Mouse (Mus musculus) hindbrain, embryonic 12.5 days (tissue): ENCODE measurements around the gene Lrmp. TPM values are rescaled to one million over a fixed set of nuclear protein-coding genes. Genes with fewer than 3 reads are reported as not detected.

Experiments
- ATAC-seq: fragments of 200-750 bp; cut with Nextera tagmentation; 2 replicates; pipeline ENCODE4 v1.8.0; 2017; ENCODE audit warnings: moderate TSS enrichment; ENCODE audit not compliant: low FRiP score
- H3K27ac ChIP-seq: fragments of 300-500 bp; sonication (generic); 2 replicates; pipeline ENCODE4 v1.5.1; 2016; ENCODE audit warnings: mild to moderate bottlenecking
- H3K27me3 ChIP-seq: fragments of 300-500 bp; sonication (generic); 2 replicates; pipeline ENCODE4 v1.6.1; 2016; ENCODE audit warnings: mild to moderate bottlenecking
- H3K36me3 ChIP-seq: fragments of 300-500 bp; sonication (generic); 2 replicates; pipeline ENCODE4 v1.6.1; 2016; ENCODE audit warnings: mild to moderate bottlenecking
- H3K4me1 ChIP-seq: fragments of 300-500 bp; sonication (generic); 2 replicates; pipeline ENCODE4 v1.6.1; 2016
- H3K4me2 ChIP-seq: fragments of 300-500 bp; sonication (generic); replicated peaks from 2 replicates; pipeline ENCODE4 v1.6.1; 2016; ENCODE audit warnings: mild to moderate bottlenecking
- H3K4me3 ChIP-seq: fragments of 300-500 bp; sonication (generic); 2 replicates; pipeline ENCODE4 v1.5.1; 2016; ENCODE audit warnings: mild to moderate bottlenecking
- H3K9ac ChIP-seq: fragments of 300-500 bp; sonication (generic); 2 replicates; pipeline ENCODE4 v1.6.1; 2016; ENCODE audit warnings: mild to moderate bottlenecking, moderate library complexity
- H3K9me3 ChIP-seq: fragments of 300-500 bp; sonication (generic); replicated peaks from 2 replicates; pipeline ENCODE4 v1.6.1; 2016; ENCODE audit warnings: mild to moderate bottlenecking
- WGBS: fragments of 180-500 bp; shearing (Covaris S2); methylation state at CpG from one replicate; pipeline ENCODE4 v1.1.7; 2016; 5-methylcytosine and 5-hydroxymethylcytosine counted together
- polyA plus RNA-seq: library from polyadenylated mRNA; unstranded; fragments of >200 nt; fragmentation: Nextera tagmentation; extraction: Ambion mirVana; gene quantifications from 2 replicates; pipeline ENCODE4 v1.2.1, GENCODE M21; 2016

Gene Lrmp
- polyA plus RNA-seq, 1 experiment from 2014 or later = 1.4 TPM

DNA sequence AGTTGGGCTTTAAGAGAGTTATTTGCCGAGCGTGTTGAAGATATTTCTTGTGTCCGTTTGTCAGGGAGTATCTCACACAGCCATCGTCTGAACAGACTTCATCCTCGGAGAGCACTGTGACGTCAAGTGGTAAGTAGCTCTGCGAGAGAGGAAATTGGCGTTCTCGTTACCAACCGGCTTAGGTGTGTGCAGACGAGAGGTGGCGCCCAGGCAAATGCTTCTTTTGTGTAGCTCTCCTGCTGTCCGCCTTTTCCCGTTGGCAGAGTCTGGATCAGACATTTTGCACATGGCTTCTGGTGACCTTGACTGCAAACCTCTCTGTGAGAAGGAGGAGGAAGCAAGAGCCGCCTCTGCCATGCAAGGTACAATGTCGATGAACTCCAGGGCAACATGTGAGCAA is 32.3 kb downstream of the Lrmp start:
- H3K36me3 ChIP-seq = no peaks in the 10 kb centered on the region

DNA sequence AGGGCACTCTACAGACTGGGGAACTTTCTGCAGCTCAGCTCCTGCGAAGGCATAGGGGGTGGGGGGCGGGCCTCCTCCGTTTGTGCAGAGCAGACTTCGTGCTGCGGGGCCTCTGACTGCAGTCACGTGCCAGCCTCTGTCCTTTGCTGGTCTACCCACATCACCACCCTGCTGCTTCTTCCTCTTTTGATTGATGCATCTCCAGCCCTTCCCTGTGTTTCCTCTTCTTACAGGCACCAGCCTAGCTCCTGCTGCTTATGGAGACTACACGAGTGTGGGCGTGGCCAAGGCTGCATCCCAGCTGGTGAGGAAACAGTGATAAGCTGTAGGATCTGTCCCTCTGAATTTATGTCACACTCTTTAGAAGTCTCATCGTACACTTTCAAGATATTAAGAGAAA is 33.6 kb downstream of the Lrmp start:
- Histone ChIP-seq H3K4me1 (0 out of 2 replicates have a peak, but pooled peaks cover 3% of the 10 kb centered on the region), H3K4me2 (no peak overlapping the region), H3K9me3 (no peaks in the 10 kb centered on the region), H3K9ac (no peak overlapping the region), H3K4me3 (no peak overlapping the region), H3K36me3 (no peaks in the 10 kb centered on the region), H3K27ac (no peak overlapping the region), H3K27me3 (no peaks in the 10 kb centered on the region)
- ATAC-seq = 0 out of 2 replicates have a peak, but pooled peaks have one; percentile 43
- 45% methylated on average over 9 of the region's 9 CpGs for WGBS

More for the DNA sequence above, 32.3 kb downstream of the Lrmp start:
- no peak overlapping the region for H3K9ac ChIP-seq
- no peaks in the 10 kb centered on the region for H3K9me3 ChIP-seq
- no peaks in the 10 kb centered on the region for H3K27me3 ChIP-seq
- no peak overlapping the region for H3K27ac ChIP-seq
- H3K4me1 ChIP-seq = 0 out of 2 replicates have a peak, but pooled peaks cover 3% of the 10 kb centered on the region
- ATAC-seq = no peak
- WGBS = 87% methylated on average over 16 of the region's 16 CpGs
- no peak overlapping the region for H3K4me3 ChIP-seq
- H3K4me2 ChIP-seq = no peak overlapping the region

DNA sequence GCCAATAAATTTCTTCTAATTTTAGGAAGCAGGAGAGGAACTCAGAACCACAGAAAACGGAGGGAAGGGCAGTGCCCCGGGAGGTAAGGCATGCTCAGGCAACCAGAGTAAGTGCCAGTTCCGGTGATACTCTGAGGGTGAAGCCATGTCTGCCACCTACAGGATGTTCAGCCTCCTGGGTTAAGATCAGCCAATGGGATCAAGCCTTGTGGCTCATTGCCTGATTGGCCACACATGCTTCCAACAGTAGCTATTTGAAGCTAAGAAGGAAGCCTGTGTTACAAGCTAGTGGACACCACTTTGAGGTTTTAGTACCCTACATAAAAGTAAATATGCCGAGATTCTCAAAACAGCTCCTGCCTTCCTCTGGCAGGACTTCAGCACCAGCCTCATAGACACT is 43.2 kb downstream of the Lrmp start:
- no peaks in the 10 kb centered on the region for H3K36me3 ChIP-seq
- no peak overlapping the region for H3K27ac ChIP-seq
- ATAC-seq = no peak
- 72% methylated on average over 4 of the region's 4 CpGs for WGBS
- H3K27me3 ChIP-seq = no peaks in the 10 kb centered on the region
- H3K9me3 ChIP-seq = no peaks in the 10 kb centered on the region
- no peak overlapping the region for H3K9ac ChIP-seq
- H3K4me2 ChIP-seq = no peak overlapping the region
- no peak overlapping the region for H3K4me3 ChIP-seq
- H3K4me1 ChIP-seq = no peaks in the 10 kb centered on the region

DNA sequence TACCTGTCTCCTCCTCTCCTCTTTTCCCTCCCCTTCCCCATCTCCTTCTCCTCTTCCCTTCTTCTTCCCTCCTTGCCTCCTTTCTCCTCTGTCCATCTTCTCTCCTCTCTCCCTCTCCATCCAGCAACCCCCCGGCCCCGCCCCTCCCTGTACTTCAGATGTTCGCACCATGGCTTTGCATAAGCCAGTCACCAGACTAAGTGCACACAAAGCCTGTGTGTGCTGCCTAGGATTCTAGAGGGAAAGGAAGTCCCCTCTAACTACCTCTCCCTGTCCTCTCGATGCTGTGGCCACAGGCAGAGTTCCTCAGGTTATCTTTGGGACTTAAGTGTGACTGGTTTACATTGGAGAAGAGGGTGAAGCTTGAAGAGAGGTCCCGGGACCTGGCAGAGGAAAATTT is 45.1 kb downstream of the Lrmp start:
- Histone ChIP-seq H3K4me3 (no peak overlapping the region), H3K36me3 (no peaks in the 10 kb centered on the region), H3K27ac (no peak overlapping the region), H3K27me3 (no peaks in the 10 kb centered on the region), H3K9me3 (no peaks in the 10 kb centered on the region), H3K4me2 (no peak overlapping the region), H3K4me1 (no peaks in the 10 kb centered on the region), H3K9ac (no peak overlapping the region)
- no peak for ATAC-seq
- WGBS = 62% methylated on average over 5 of the region's 5 CpGs

DNA sequence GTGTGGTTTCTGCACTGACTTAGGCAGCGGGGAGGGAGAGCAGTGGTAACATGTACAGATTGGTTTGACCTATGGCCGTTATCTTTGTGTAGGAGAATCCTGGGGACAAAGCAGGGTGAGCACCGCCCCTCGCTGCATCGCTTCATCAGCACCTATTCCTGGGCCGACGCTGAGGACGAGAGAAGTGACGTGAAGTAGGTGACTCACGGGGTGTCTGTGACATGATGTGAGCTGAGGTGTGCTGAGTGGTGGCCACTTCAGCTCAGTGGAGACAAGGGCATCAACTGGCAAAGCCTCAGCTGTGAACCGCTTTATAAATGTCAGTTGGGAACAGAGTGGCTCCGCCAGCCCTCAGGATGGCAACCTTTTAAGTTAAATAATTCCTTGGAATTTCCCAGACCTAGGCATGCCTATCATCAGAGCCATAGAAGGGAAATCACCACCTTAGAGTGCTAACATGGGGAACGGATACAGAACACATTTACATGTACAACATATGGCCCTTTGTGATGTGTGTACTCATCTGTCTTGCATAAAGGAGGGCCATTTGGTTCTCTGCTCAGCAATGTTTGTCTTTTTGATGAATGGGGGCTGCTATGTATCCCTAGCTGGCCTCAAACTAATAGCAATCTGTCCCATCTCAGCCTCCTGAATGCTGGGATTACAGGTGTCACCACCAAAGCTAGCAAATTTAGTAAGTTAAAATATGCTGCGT is 56.6 kb downstream of the Lrmp start:
- Histone ChIP-seq H3K9me3 (no peaks in the 10 kb centered on the region), H3K4me2 (no peak overlapping the region), H3K4me3 (no peak overlapping the region), H3K9ac (no peak overlapping the region), H3K36me3 (no peaks in the 10 kb centered on the region), H3K27ac (no peak overlapping the region), H3K27me3 (peaks cover 23% of the 10 kb centered on the region; the same call in 1 of the 2 replicates), H3K4me1 (peaks cover 20% of the 10 kb centered on the region)
- ATAC-seq = no peak
- WGBS = 80% methylated on average over 14 of the region's 14 CpGs

DNA sequence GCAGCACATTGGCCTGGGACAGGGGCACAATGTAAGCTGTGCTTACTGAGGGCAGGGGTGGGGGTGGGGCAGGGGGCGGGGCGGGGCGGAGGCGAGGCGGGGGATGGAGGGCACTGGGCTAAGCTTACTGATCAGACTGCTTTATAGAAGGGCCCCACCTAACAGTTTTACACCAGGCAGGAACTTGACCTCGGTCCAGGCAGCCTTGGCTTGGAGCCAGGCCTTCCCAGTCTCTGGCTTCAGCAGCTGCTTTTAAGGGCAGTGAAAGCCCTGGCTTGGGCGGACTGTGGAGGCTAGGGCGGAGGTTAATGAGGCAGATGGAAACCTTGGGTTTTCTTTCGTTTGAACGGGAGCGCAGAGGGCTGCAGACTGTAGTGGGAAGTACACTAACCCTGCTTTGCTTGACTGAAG is 58.3 kb downstream of the Lrmp start:
- H3K27ac ChIP-seq = no peak overlapping the region
- peak overlapping the region; percentile 24 for H3K4me2 ChIP-seq
- H3K36me3 ChIP-seq = no peaks in the 10 kb centered on the region
- H3K27me3 ChIP-seq = peaks cover 26% of the 10 kb centered on the region; the same call in 1 of the 2 replicates
- peak; percentile 85 for ATAC-seq
- no peak overlapping the region for H3K9ac ChIP-seq
- peaks cover 20% of the 10 kb centered on the region for H3K4me1 ChIP-seq
- WGBS = 4% methylated on average over 10 of the region's 11 CpGs
- no peaks in the 10 kb centered on the region for H3K9me3 ChIP-seq
- H3K4me3 ChIP-seq = no peak overlapping the region

DNA sequence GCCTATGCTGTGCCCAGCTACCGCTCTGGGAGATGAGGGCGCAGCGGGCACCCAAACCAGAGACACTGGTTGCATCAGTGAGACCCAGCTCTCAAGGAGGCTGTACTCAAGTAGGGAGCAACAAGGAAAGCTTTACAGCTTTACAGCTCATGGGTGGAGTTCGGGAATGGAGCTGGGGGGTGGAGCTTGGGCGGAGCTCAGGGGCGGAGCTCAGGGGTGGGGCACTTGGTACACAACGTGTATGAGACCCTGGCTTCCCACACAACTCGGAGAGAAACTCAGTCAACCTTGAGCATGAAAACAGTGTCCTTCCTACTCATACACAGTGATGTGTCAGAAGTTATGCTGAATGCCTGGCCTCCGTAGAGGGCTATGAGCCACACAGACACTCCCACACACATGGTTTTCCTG is 60.1 kb downstream of the Lrmp start:
- peaks cover 26% of the 10 kb centered on the region; the same call in 1 of the 2 replicates for H3K27me3 ChIP-seq
- no peak overlapping the region for H3K4me2 ChIP-seq
- H3K4me3 ChIP-seq = no peak overlapping the region
- no peaks in the 10 kb centered on the region for H3K36me3 ChIP-seq
- H3K4me1 ChIP-seq = peaks cover 20% of the 10 kb centered on the region
- no peaks in the 10 kb centered on the region for H3K9me3 ChIP-seq
- no peak overlapping the region for H3K9ac ChIP-seq
- H3K27ac ChIP-seq = no peak overlapping the region
- ATAC-seq = no peak
- 40% methylated on average over 9 of the region's 9 CpGs for WGBS

DNA sequence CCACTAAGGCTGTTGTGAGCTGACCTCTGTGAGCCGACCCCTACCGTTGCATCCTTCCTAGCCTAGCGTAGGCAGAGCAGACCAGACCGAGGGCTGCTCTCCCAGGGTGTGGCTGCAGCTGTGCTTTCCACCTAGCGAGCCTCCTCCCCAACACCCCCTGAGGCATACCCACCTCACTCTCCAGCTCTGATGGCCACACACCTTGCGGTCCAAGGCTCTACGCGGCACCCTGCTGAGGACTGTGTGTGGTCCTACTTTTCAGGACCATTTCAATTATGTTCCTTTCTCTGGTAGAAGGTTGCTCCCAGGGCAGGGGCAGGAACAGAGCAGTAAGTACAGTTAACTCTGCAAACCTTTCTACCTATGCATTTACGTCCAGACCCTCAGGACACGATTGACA is 61.0 kb downstream of the Lrmp start:
- H3K36me3 ChIP-seq = no peaks in the 10 kb centered on the region
- H3K4me3 ChIP-seq = no peak overlapping the region
- no peak overlapping the region for H3K4me2 ChIP-seq
- H3K27me3 ChIP-seq = peaks cover 26% of the 10 kb centered on the region; the same call in 1 of the 2 replicates
- no peak overlapping the region for H3K27ac ChIP-seq
- H3K4me1 ChIP-seq = peaks cover 20% of the 10 kb centered on the region
- ATAC-seq = no peak
- H3K9ac ChIP-seq = no peak overlapping the region
- 52% methylated on average over 10 of the region's 10 CpGs for WGBS
- H3K9me3 ChIP-seq = no peaks in the 10 kb centered on the region

DNA sequence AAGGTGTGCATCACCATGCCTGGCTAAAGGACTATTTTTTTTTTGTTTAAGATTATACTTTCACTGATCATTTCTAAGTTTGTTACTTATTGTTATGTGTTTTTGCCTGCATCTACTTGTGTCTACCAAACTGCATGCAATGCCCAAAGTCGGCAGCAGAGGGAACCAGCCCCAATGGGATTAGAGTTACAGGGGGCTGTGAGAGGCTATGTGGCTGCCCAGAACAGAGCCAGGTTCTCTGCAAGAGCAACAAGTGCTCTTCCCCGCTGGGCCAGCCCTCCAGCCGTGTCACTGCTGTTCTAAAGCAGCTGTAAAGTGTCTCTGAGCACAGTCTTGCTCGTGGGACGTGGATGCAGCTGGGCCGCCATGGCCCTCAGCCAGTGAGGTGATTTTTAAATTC is 64.2 kb downstream of the Lrmp start:
- no peak overlapping the region for H3K27ac ChIP-seq
- peaks cover 8% of the 10 kb centered on the region; the same call in 1 of the 2 replicates for H3K4me1 ChIP-seq
- H3K4me3 ChIP-seq = no peak overlapping the region
- no peak for ATAC-seq
- H3K9ac ChIP-seq = no peak overlapping the region
- H3K4me2 ChIP-seq = no peak overlapping the region
- H3K9me3 ChIP-seq = no peaks in the 10 kb centered on the region
- H3K36me3 ChIP-seq = no peaks in the 10 kb centered on the region
- 18% methylated on average over 6 of the region's 6 CpGs for WGBS
- peaks cover 17% of the 10 kb centered on the region; the same call in 1 of the 2 replicates for H3K27me3 ChIP-seq

DNA sequence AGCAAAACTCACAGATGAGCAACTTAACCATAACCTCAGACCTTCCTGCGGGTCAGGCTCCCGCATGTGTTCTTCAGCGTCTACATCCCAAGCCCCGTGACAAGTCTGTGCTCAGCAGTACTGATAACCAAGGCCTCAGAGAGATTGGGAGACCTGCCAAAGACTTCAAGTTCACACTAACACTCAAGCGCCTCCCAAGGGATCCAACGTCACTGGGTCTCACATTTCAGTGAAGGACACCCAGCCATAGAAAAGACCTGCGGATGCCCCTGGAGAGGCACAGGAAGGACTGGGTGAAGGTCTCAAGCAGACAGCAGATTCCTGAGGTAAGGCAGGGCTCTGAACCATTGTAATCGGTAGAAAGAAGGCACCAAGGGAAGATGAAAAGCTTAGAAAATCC is 66.6 kb downstream of the Lrmp start:
- no peak overlapping the region for H3K4me3 ChIP-seq
- no peaks in the 10 kb centered on the region for H3K9me3 ChIP-seq
- H3K36me3 ChIP-seq = no peaks in the 10 kb centered on the region
- ATAC-seq = no peak
- 76% methylated on average over 8 of the region's 8 CpGs for WGBS
- no peak overlapping the region for H3K27ac ChIP-seq
- no peak overlapping the region for H3K9ac ChIP-seq
- H3K4me1 ChIP-seq = no peaks in the 10 kb centered on the region
- 0 out of 2 replicates have a peak, but pooled peaks cover 3% of the 10 kb centered on the region for H3K27me3 ChIP-seq
- H3K4me2 ChIP-seq = no peak overlapping the region

DNA sequence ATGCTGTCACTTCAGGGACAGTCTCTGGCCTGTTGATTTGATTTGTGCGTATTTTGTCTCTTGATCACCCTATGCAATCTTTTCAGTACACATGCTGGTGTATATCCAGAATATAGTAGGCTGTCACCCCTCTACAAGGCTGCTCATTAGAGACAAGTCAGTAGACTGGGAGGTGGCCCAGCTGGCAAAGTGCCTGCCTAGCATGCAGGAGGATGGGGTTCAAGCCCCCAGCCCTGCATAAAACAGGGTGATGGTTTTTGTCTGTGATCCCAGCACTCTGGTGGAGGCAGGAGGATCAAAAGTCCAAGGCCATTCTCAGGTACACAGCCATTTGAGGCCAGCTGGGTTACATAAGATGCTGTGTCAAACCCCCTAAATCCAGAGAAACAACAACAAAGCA is 70.6 kb downstream of the Lrmp start:
- 93% methylated on average over 1 of the region's 1 CpGs for WGBS
- no peak for ATAC-seq
- H3K36me3 ChIP-seq = no peaks in the 10 kb centered on the region

DNA sequence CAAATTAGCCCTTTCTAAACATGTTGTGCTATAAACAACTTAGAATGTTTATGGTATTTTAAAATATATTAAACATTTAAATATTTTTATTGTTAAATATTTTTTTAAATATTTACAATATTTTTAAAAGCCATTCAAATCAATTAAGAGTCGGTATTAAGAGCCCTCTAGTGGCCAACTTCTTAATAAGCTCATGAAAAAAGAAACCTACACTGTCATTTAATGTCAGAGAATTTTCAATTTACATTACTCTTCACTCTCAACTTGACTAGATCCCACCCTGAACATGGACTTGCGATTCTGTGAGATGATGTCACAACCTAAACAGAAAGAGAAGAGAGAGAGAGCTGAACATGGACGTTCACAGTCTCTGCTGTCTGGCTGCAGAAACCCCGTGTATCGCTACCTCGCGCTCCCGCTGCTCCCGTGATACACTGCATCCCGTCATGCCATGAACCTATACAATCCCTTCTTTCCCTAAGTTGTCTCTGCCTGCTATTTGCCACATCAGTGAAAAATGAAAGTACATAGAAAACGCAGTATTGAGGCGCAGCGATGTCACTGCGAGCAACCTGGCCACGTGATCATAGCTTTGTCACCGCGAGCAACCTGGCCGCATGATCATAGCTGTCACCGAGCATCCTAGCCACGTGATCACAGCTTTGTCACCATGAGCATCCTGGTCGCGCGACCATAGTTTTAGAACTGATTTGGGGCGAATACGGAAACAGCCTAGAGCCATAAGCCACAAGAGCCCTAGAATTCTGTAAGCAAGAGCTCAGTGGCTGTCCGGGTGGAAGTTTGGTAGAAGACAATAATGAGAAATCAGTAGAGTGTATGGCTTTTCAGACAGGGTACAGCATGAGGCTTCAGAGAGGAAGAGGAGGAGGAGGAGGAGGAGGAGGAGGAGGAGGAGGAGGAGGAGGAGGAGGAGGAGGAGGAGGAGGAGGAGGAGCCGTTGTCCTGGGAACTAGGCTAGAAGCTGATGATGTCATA is 71.9 kb downstream of the Lrmp start:
- peak overlapping the region; percentile 9; the same call in 1 of the 2 replicates for H3K4me3 ChIP-seq
- H3K4me1 ChIP-seq = no peaks in the 10 kb centered on the region
- no peaks in the 10 kb centered on the region for H3K27me3 ChIP-seq
- no peak overlapping the region for H3K27ac ChIP-seq
- WGBS = 60% methylated on average over 27 of the region's 27 CpGs
- no peak overlapping the region for H3K9ac ChIP-seq
- ATAC-seq = peak; percentile 75
- peak overlapping the region; percentile 40 for H3K4me2 ChIP-seq
- H3K9me3 ChIP-seq = no peaks in the 10 kb centered on the region
- H3K36me3 ChIP-seq = no peaks in the 10 kb centered on the region

More for the DNA sequence above, 70.6 kb downstream of the Lrmp start:
- H3K4me1 ChIP-seq = no peaks in the 10 kb centered on the region
- no peaks in the 10 kb centered on the region for H3K9me3 ChIP-seq
- no peaks in the 10 kb centered on the region for H3K27me3 ChIP-seq
- H3K27ac ChIP-seq = no peak overlapping the region
- H3K4me3 ChIP-seq = no peak overlapping the region
- H3K9ac ChIP-seq = no peak overlapping the region
- H3K4me2 ChIP-seq = no peak overlapping the region
